Mouse (Mus musculus) liver, adult 2 months (tissue): ENCODE measurements around the gene Larp1b.

ENCODE experiments used
- CTCF ChIP-seq: fragments of 200-500 bp; IDR thresholded peaks from 2 replicates; pipeline ENCODE4 v1.5.1; 2011; ENCODE audit warnings: low read depth, low read length, control low read depth
- POLR2A ChIP-seq: fragments of 200-500 bp; IDR thresholded peaks from 2 replicates; pipeline ENCODE4 v1.6.1; 2011; ENCODE audit warnings: low read length, control low read depth; ENCODE audit not compliant: insufficient read depth; ENCODE audit errors: extremely low read depth

GRCm38 (mm10) chr3:40938592-40938991, 11.0 kb upstream of the Larp1b start:
- TF ChIP-seq POLR2A (no peak), CTCF (no peak)
